Mouse (Mus musculus) cerebellum, adult 11 months (tissue): ENCODE measurements at regions not wholly inside any gene's neighbourhood (a gene's known extent, or its start where the extent isn't known, plus 50 kb on each side); places are given as distances from the start of the nearest gene placed in this dataset.

Experiments used
- DNase-seq: peaks from one replicate; pipeline ENCODE4 v3.0.0; 2022

GRCm38 (mm10) chr12:9438575-9439161, 131.2 kb upstream of the Osr1 start:
- DNase-seq = no peak

- DNase-seq = no peak
Observed at GRCm38 (mm10) chr12:9450620-9451019, 119.3 kb upstream of the Osr1 start.

DNA sequence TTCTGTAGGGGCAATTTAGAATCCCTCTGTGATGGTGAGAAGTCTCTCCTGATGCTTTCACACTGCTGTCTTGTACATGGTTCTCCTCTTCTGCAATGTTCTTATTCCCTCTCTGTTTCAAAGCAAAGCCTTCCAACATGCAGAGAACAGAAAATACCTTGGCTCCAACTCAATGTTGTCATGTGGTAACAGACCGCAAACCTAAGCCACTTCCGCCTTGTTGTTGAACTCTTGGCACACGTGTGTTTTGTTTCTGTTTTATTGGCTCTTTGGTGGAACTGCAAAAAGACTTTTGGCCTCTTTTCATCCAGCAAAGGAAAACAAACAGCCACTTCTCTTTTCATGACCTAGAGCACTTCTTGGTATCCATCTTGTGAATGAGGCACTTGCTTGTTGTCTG, 109.7 kb upstream of the Osr1 start:
- DNase-seq = no peak

DNA sequence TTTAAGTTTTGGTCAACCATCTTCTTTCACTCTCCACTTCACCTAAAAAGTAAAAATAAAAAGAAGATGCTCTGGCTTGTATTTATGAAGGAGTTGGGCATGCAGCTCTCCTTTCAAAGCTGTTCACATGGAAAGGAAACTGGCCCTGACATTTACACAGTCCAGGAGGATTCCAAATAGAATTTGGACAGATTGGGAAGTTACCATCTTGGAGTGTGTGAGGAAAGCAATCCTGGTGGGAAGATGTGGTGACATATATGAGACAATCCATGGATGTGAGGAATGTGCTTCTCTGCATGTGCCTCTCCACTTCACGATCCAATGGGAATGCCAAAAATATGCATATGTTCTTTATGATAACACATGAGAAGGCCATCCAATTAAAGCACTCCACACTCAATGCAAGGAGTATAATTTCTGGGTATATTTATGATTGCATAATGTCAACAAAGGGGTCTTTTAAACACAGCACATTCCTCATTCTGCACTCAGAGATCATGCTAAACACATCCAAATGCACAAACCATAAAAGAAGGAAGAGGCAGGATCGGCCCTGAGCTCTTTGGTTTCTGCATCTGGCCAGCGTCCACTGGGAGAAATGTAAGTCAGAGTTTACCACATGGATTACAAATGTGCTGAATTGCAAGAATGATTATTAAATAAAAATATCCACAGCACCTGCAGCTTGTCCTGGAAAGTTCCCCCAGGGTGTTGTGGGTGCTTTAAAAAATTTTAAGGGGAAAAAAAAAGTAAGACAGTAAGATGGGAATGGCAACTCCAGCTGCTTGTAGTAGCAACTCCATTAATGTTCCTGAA, 100.1 kb upstream of the Osr1 start:
- no peak for DNase-seq

DNA sequence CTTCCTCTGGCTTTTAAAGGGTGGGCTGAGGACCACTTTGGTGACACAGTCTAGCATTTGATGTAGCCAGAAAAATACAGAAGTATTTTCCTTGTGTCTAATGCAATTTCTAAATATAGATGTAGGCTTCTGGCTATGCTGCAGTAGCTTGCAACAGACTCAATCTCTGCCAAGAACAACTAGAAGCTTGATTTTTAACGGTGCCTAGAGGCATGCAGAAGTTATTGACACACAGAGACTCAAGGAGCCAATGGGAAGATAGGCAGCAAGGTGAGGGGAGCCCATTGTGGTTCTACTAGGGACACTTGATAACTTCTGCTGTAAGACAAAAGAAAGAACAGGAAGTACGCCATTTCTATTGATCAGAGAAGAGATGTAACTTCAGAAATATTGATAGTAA, 94.1 kb upstream of the Osr1 start:
- no peak for DNase-seq

DNA sequence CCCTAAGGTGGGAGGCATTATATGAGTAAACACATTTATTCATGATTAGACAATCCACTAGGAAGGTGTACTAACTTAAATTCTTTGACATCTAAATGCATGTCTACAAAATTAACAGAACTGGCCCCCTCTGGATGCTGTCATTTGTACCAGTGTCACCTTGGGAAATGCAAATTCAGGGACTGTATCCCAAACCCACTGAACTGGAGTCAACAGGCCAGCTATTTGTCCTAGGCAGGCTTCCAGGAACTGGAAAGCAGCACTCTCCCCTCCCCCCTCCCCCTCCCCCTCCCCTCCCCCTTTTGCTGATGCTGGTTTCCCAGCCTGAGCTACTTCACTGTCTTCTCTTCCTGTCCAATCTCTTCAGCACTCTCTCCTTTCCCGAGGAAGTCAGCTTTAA, 91.7 kb upstream of the Osr1 start:
- no peak for DNase-seq

DNA sequence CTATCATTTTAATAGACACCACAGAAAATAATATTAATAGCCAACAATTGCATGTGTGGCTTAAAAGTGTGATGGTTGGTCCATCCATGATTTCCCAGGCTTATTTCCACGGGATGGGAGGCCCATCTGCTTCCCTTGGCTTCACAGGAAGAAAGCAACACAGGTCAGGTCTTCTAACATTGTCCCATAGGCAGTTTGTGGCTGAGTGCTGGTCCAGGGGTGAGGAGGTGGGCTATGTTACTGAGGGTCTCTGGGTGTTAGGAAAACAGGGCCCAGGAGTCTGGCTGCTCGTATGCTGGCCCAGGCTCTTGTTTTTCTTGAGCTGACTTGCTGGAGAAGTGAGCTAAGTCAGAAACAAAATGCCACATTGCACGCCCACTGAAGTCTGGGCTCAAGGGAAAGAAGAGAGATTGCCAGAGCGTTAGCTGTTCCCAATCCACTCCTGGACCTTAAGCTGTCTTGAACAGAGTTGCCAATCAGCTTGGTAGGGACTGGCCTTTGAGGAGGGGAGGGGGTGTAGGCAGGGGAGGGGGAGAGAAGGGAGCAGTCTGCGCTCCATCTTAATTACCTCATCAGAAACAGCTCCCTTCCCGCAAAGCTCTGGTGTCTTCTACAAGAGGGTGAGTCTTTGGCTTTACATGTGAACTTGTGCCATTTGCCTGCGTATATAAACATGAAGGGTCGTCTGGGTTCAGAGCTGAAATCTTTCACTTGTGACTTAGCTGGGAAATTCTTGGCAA, 82.1 kb upstream of the Osr1 start:
- DNase-seq = no peak

DNA sequence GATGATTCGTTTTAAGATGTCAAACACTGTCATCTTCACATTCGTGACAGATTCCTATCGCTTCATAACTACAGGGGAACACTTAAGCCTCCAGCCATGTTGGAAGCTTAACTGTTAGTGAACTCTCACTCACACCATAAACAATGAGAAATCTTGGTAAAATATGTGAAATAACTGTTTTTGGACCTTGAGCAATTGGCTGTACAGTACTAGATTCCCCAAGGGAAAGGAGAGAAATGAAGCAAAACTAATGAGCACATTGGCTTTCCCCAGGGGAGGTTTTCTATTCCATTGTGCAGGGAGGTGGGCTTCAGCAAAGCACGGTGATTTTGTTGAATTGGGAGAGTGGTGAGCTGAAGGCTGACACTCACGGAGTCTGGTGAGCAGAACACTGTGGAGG, 56.0 kb upstream of the Osr1 start:
- DNase-seq = no peak

- DNase-seq = no peak
Observed at GRCm38 (mm10) chr12:9518782-9519181, 51.1 kb upstream of the Osr1 start.

DNA sequence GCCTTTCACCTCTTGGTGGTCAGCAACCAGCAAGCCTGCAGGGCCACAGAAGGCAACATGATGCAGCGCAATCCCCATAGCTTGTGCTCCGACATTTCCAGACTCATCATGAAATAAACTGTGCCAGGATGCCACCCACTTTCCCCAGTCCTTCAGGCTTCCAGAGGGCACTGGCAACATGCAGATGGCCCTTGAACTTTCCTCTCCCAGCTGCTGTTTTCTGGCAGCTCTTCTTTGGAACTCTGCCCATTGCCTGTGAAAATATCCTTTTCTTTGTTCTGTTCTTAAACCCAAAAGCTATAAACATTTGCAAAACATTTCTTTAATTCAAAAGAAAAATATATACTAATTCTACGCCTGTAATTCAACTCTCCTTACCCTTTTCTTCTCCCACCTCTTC, 50.6 kb upstream of the Osr1 start:
- DNase-seq = no peak
